Mouse (Mus musculus) heart, embryonic 14.5 days (tissue): Measurements from ENCODE around the gene Heatr1. TPM values are rescaled to one million over a fixed set of nuclear protein-coding genes. Genes with fewer than 3 reads are reported as not detected.

Source experiments
- ATAC-seq: fragments of 200-750 bp; cut with Nextera tagmentation; 2 replicates; pipeline ENCODE4 v1.8.0; 2017; ENCODE audit warnings: low read depth, moderate TSS enrichment; ENCODE audit not compliant: insufficient number of reproducible peaks, insufficient read depth, low FRiP score
- H3K27ac ChIP-seq, 2 experiments: fragments of 200-500 bp in 1 of 2; fragments of 300-500 bp in 1 of 2; sonication (generic) in 1 of 2; replicated peaks in 1 of 2; 2 replicates each; pipeline ENCODE4 v1.5.1; 2012 to 2014; ENCODE audit warnings: low read depth in 2 of 2, low read length in 2 of 2, control low read depth in 1 of 2, mild to moderate bottlenecking in 1 of 2, mixed read lengths in 1 of 2; ENCODE audit not compliant: control insufficient read depth in 1 of 2, insufficient read depth in 1 of 2
- H3K27me3 ChIP-seq: fragments of 300-500 bp; sonication (generic); 2 replicates; pipeline ENCODE4 v1.6.1; 2014; ENCODE audit warnings: mild to moderate bottlenecking, low read length, control low read depth; ENCODE audit not compliant: control insufficient read depth, insufficient read depth
- H3K36me3 ChIP-seq: fragments of 300-500 bp; sonication (generic); 2 replicates; pipeline ENCODE4 v1.6.1; 2014; ENCODE audit warnings: mild to moderate bottlenecking, control low read depth, low read length, mixed read lengths; ENCODE audit not compliant: control insufficient read depth, insufficient read depth
- H3K4me1 ChIP-seq, 2 experiments: fragments of 200-500 bp in 1 of 2; fragments of 300-500 bp in 1 of 2; sonication (generic) in 1 of 2; 2 replicates each; pipeline ENCODE4 v1.6.1; 2012 to 2014; ENCODE audit warnings: low read length in 2 of 2, control low read depth in 1 of 2, mixed read lengths in 1 of 2; ENCODE audit not compliant: control insufficient read depth in 2 of 2, insufficient read depth in 2 of 2
- H3K4me2 ChIP-seq: fragments of 300-500 bp; sonication (generic); 2 replicates; pipeline ENCODE4 v1.6.1; 2014; ENCODE audit warnings: mild to moderate bottlenecking, low read length
- H3K4me3 ChIP-seq, 2 experiments: fragments of 200-500 bp in 1 of 2; fragments of 300-500 bp in 1 of 2; sonication (generic) in 1 of 2; 2 replicates each; pipeline ENCODE4 v1.5.1; 2012 to 2014; ENCODE audit warnings: low read length in 2 of 2, mild to moderate bottlenecking in 2 of 2, control low read depth in 1 of 2, low read depth in 1 of 2, moderate library complexity in 1 of 2; ENCODE audit not compliant: control insufficient read depth in 1 of 2, insufficient read depth in 1 of 2
- H3K9ac ChIP-seq: fragments of 300-500 bp; sonication (generic); 2 replicates; pipeline ENCODE4 v1.6.1; 2014; ENCODE audit warnings: mild to moderate bottlenecking, low read length
- H3K9me3 ChIP-seq: fragments of 300-500 bp; sonication (generic); 2 replicates; pipeline ENCODE4 v1.6.1; 2016; ENCODE audit warnings: low read length, control low read depth; ENCODE audit not compliant: control insufficient read depth
- WGBS: fragments of 180-500 bp; shearing (Covaris S2); extraction: QIAGEN DNeasy Blood & Tissue Kit; methylation state at CpG from one replicate; pipeline ENCODE4 v1.1.7; 2014; 5-methylcytosine and 5-hydroxymethylcytosine counted together
- polyA plus RNA-seq: library from polyadenylated mRNA; unstranded; fragments of >200 nt; fragmentation: Nextera tagmentation; extraction: Ambion mirVana; gene quantifications from 2 replicates; pipeline ENCODE4 v1.2.1, GENCODE M21; 2014

Heatr1 gene
- polyA plus RNA-seq, 1 experiment from 2014 or later, result 9.9 TPM

DNA sequence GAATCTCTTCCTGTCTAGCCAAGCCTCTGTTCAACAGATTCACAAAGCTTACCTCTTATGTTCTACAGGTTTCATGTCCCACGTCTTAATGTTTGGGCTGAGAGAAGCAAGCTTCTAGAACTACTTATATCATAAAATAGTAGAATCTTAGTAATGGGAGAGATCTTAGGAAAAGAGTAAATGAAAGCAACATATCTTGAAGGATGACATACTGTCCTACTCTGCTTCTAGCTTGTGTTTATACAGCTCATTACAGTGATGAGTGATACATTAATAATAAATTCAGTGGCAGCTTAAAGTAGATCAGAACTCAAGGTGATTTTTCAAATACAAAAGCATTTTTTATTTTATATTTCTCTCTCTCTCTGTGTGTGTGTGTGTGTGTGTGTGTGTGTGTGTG, 70.0 kb downstream of the Heatr1 start, which contains the start of gene Lgals8:
TSS of gene Lgals8 (minus strand) at position 101 of the 400 bp plus-strand sequence.
- no peak within 1 kb of the TSS for H3K4me3 ChIP-seq
- H3K9ac ChIP-seq, result no peak within 1 kb of the TSS
- no peaks in the 10 kb centered on the region for H3K9me3 ChIP-seq
- H3K4me2 ChIP-seq, result no peak within 1 kb of the TSS
- no peak for ATAC-seq
- no peak within 1 kb of the TSS for H3K27ac ChIP-seq
- peaks cover 5 to 11% of the 10 kb centered on the region in 2 experiments; a peak in 3 of 4 replicates for H3K4me1 ChIP-seq
- H3K36me3 ChIP-seq, result no peaks in the 10 kb centered on the region
- 71% methylated on average over 1 of the region's 1 CpGs for WGBS
- H3K27me3 ChIP-seq, result no peaks in the 10 kb centered on the region

DNA sequence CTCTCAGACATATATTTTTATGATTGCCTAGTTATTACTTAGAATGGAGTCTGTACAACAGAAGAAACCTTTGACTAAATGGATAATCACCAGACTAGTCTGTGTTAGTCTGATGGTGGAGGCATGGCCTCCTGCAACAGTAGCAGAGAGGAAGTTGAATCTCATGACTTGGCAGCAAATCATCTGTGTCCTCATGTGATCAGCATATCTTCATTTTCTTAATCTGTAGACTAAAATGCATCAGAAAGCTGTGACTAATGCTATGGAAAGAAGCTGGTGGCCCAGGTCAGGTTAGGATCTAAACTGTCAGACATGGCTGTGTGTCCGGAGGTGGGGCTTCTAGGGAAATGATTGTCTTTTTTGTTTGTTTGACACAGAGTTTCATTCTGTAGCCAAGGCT, 73.7 kb downstream of the Heatr1 start:
- H3K4me1 ChIP-seq, result no peaks in the 10 kb centered on the region
- H3K27ac ChIP-seq, result no peak overlapping the region
- no peaks in the 10 kb centered on the region for H3K27me3 ChIP-seq
- H3K36me3 ChIP-seq, result no peaks in the 10 kb centered on the region
- ATAC-seq, result no peak
- no peak overlapping the region for H3K9ac ChIP-seq
- H3K4me2 ChIP-seq, result no peak overlapping the region
- H3K4me3 ChIP-seq, result no peak overlapping the region
- 81% methylated on average over 1 of the region's 1 CpGs for WGBS
- no peaks in the 10 kb centered on the region for H3K9me3 ChIP-seq

DNA sequence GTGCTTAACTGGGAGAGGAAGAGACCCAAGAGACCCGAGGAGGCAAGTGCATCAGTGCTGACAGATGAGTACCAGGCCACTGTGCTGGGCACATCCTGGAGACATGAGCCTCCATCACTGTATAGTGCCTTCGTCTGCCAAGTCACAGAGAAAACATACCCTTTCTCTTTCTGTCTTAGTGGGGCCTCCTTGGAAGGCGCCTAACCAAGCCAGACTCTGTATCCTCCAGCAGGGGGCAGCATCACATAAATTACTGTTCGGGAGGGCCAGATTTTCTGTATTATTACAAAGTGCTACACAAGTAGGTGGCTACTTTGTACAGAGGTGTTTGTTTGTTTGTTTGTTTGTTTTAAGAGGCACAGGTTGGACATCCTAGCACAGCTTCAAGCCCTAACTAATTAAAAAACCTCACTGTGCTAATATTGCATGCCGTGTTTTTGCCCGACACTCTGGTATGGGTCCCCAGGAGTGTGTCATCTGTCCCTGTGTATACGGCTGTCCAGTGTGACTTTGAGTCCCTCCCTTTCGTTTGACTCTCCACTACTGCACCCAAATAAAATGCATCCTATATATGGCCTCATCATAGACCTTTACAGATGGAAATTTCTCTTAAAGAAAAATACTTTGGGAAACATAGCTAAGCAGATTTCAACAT, 79.0 kb downstream of the Heatr1 start:
- H3K4me3 ChIP-seq, result no peak overlapping the region
- no peaks in the 10 kb centered on the region for H3K4me1 ChIP-seq
- no peak overlapping the region for H3K4me2 ChIP-seq
- no peak overlapping the region for H3K27ac ChIP-seq
- H3K9me3 ChIP-seq, result no peaks in the 10 kb centered on the region
- 0 out of 2 replicates have a peak, but pooled peaks have one; percentile 19 for ATAC-seq
- WGBS, result 35% methylated on average over 8 of the region's 8 CpGs
- no peaks in the 10 kb centered on the region for H3K27me3 ChIP-seq
- no peak overlapping the region for H3K9ac ChIP-seq
- no peaks in the 10 kb centered on the region for H3K36me3 ChIP-seq

DNA sequence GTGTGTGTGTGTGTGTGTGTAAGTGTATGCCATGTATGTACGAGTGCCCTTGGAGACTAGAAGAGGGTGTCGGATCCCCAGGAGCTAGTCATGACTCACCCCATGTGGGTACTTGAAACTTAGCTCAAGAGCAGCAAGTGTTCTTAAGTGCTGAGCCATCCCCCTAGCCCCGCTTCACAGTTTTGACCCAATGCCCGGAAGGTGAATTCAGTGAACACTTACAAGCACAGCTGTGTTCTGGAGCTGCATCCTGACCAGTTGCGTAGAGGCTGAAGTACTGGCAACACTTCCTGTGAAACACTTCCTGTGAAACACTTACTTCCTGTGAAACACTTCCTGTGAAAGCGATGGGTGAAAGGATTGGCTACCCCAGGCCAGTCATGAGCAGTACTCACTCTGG, 80.4 kb downstream of the Heatr1 start:
- Histone ChIP-seq H3K9me3 (no peaks in the 10 kb centered on the region), H3K4me2 (no peak overlapping the region), H3K27ac (no peak overlapping the region), H3K4me1 (no peaks in the 10 kb centered on the region), H3K27me3 (no peaks in the 10 kb centered on the region), H3K36me3 (no peaks in the 10 kb centered on the region), H3K9ac (no peak overlapping the region), H3K4me3 (no peak overlapping the region)
- 71% methylated on average over 6 of the region's 6 CpGs for WGBS
- ATAC-seq, result no peak

DNA sequence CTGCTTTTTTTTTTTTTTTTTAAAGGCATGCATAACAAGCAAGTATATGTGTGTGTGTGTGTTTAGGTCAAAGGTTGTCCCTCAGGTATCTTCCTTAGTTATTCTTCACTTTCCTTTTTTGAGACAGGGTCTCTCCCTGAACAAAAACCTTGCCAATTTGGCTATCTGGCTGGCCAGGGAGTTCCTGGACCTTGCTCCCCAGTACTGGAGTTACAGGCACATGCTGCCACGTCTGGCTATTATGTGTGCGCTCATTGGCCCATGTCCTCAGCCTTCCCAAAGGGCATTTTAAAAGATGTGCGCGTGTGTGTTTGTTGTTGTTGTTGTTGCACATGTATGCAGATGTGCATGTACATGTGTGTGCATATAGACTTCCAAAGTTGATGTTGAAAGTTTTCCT, 82.1 kb downstream of the Heatr1 start:
- Histone ChIP-seq H3K27me3 (no peaks in the 10 kb centered on the region), H3K4me3 (no peak overlapping the region), H3K36me3 (no peaks in the 10 kb centered on the region), H3K9me3 (no peaks in the 10 kb centered on the region), H3K4me2 (no peak overlapping the region), H3K9ac (no peak overlapping the region), H3K4me1 (no peaks in the 10 kb centered on the region), H3K27ac (no peak overlapping the region)
- no peak for ATAC-seq
- WGBS, result 82% methylated on average over 4 of the region's 4 CpGs

- no peak for ATAC-seq
- H3K9me3 ChIP-seq, result no peaks in the 10 kb centered on the region
- no peaks in the 10 kb centered on the region for H3K27me3 ChIP-seq
- no peak overlapping the region for H3K4me2 ChIP-seq
- no peak overlapping the region for H3K27ac ChIP-seq
- no peak overlapping the region for H3K9ac ChIP-seq
- WGBS, result 76% methylated on average over 15 of the region's 15 CpGs
- no peaks in the 10 kb centered on the region for H3K4me1 ChIP-seq
- no peaks in the 10 kb centered on the region for H3K36me3 ChIP-seq
- no peak overlapping the region for H3K4me3 ChIP-seq
These were observed 83.5 kb downstream of the Heatr1 start for GRCm38 (mm10) chr13:12478301-12478700.

GRCm38 (mm10) chr13:12479802-12480201, 85.0 kb downstream of the Heatr1 start:
- Histone ChIP-seq H3K27me3 (no peaks in the 10 kb centered on the region), H3K36me3 (no peaks in the 10 kb centered on the region), H3K9ac (no peak overlapping the region), H3K4me2 (no peak overlapping the region), H3K4me3 (no peak overlapping the region), H3K27ac (no peak overlapping the region), H3K9me3 (no peaks in the 10 kb centered on the region), H3K4me1 (no peaks in the 10 kb centered on the region)
- ATAC-seq, result no peak
- WGBS, result 65% methylated on average over 6 of the region's 6 CpGs

DNA sequence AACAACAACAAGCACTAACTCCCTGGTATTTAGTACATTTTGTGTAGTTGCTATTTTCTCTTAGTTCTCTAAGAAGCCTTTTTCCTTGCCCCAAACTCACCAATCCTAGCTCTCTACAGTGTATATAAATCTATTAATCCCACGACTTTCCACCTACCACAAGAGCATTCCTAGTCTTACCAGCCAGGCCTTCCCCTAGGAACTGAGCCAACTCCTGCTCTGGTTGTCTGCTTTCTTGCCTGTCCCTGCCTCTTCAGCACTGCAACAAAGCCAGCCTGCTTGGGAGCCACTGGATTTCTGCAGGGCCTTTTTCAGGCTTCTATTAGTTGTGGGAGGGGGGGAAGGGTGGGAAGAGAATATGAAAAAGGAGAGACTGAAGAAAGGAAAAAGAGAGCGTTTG, 90.4 kb downstream of the Heatr1 start:
- Histone ChIP-seq H3K36me3 (no peaks in the 10 kb centered on the region), H3K27me3 (no peaks in the 10 kb centered on the region), H3K9me3 (no peaks in the 10 kb centered on the region), H3K4me3 (no peak overlapping the region), H3K4me1 (peaks cover 0 to 2% of the 10 kb centered on the region in 2 experiments; a peak in 1 of 4 replicates), H3K27ac (no peak overlapping the region), H3K4me2 (no peak overlapping the region), H3K9ac (no peak overlapping the region)
- no peak for ATAC-seq
- WGBS, result 58% methylated on average over 2 of the region's 2 CpGs
